ENCODE assay signal across 26 mouse cellular contexts in the genomic region with DNA sequence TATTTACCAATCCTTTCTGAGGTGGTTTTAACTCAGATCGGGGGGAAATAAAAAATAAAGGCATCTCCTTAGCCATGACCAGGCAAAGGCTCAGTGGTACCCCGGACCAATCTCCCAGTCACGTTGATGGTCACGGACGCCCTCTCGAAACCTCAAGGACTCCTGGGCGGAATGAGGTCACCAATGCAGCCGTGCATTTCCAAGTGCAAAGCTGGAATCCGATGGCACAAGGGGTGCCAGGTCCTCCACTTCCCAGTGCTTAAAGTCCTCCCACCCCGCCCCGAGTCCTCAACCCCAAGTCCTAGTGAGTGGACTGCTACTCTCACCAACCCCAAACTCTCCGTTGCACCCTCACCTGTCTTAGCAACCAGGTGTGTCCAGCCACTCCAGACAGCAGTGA. TPM values are rescaled to one million over a fixed set of nuclear protein-coding genes. Genes with fewer than 3 reads are reported as not detected.
DNase-seq lines count a peak whose midpoint lies in the region; ATAC-seq lines count a peak whose summit lies in the region.
"Had no signal": no experiment of that assay in that cellular context is flagged by ENCODE, and none has a peak within 500 bp of the region (broad histone marks: within the 10 kb centered on the region; RNA-seq: fewer than 3 reads in every experiment).

No protein-coding gene starts in this region.

- H3K4me1 ChIP-seq in intestine, embryonic 16.5 days (ENCODE audit: control insufficient read depth, insufficient read depth, low read length): no peaks in the 10 kb centered on the region
- H3K4me1 ChIP-seq: embryonic facial prominence, embryonic 12.5 days; hindbrain, embryonic 15.5 days; intestine, embryonic 15.5 days; limb, embryonic 12.5 days; midbrain, embryonic 13.5 days; neural tube, embryonic 12.5 days had no signal

- ATAC-seq in inflammation-experienced regulatory T-cells, adult 6 months: no peak
- no peak for ATAC-seq in intestine, embryonic 16.5 days
- ATAC-seq: CD4-positive, CD25-positive, alpha-beta regulatory T cell, adult 4 months; intestine, embryonic 15.5 days; liver, postnatal 0 days; midbrain, embryonic 13.5 days had no signal

- H3K27ac ChIP-seq in intestine, embryonic 16.5 days (ENCODE audit: low read length): no peak overlapping the region
- H3K27ac ChIP-seq: embryonic facial prominence, embryonic 12.5 days; heart, embryonic 10.5 days; hindbrain, embryonic 15.5 days; intestine, embryonic 15.5 days; limb, embryonic 12.5 days; midbrain, embryonic 13.5 days; neural tube, embryonic 12.5 days had no signal

- H3K9ac ChIP-seq in intestine, embryonic 16.5 days (ENCODE audit: low read depth, low read length): no peak overlapping the region
- H3K9ac ChIP-seq: embryonic facial prominence, embryonic 12.5 days; hindbrain, embryonic 15.5 days; intestine, embryonic 15.5 days; limb, embryonic 12.5 days; liver, postnatal 0 days; midbrain, embryonic 13.5 days; neural tube, embryonic 12.5 days had no signal

- H3K4me2 ChIP-seq in intestine, embryonic 16.5 days (ENCODE audit: low read depth, low read length): no peak overlapping the region
- H3K4me2 ChIP-seq: embryonic facial prominence, embryonic 12.5 days; hindbrain, embryonic 15.5 days; intestine, embryonic 15.5 days; limb, embryonic 12.5 days; liver, embryonic 11.5 days; midbrain, embryonic 13.5 days; neural tube, embryonic 12.5 days had no signal

- no peaks in the 10 kb centered on the region for H3K36me3 ChIP-seq in intestine, embryonic 16.5 days (ENCODE audit: control insufficient read depth, insufficient read depth, low read length)
- H3K36me3 ChIP-seq: embryonic facial prominence, embryonic 12.5 days; heart, embryonic 10.5 days; intestine, embryonic 15.5 days had no signal

- no peaks in the 10 kb centered on the region for H3K27me3 ChIP-seq in intestine, embryonic 16.5 days (replicated peaks; ENCODE audit: control insufficient read depth, insufficient read depth, low read length)
- H3K27me3 ChIP-seq: embryonic facial prominence, embryonic 12.5 days; hindbrain, embryonic 15.5 days; intestine, embryonic 15.5 days; limb, embryonic 12.5 days; megakaryocyte, embryonic 14.5 days; midbrain, embryonic 13.5 days; neural tube, embryonic 12.5 days had no signal

- 93% methylated on average over 12 of the region's 12 CpGs for WGBS in intestine, embryonic 16.5 days

- H3K4me3 ChIP-seq in intestine, embryonic 16.5 days (ENCODE audit: low read length): no peak overlapping the region
- H3K4me3 ChIP-seq: embryonic facial prominence, embryonic 12.5 days; heart, embryonic 10.5 days; hindbrain, embryonic 15.5 days; intestine, embryonic 15.5 days; limb, embryonic 12.5 days; megakaryocyte, embryonic 14.5 days; midbrain, embryonic 13.5 days; neural tube, embryonic 12.5 days had no signal

- no peaks in the 10 kb centered on the region for H3K9me3 ChIP-seq in intestine, embryonic 16.5 days (ENCODE audit: control insufficient read depth, low read length)
- H3K9me3 ChIP-seq: embryonic facial prominence, embryonic 12.5 days; heart, embryonic 10.5 days; hindbrain, embryonic 15.5 days; intestine, embryonic 15.5 days; limb, embryonic 12.5 days; megakaryocyte, embryonic 14.5 days; midbrain, embryonic 13.5 days; neural tube, embryonic 12.5 days had no signal

- DNase-seq in heart, adult 11 months: peak; percentile 89
- no peak for DNase-seq in heart, adult 9 months (ENCODE audit: low spot score in 2 of 2)
- DNase-seq in adrenal gland, adult 8-10 months: peak; percentile 56
- DNase-seq in lung, adult 18-20 months: peak; percentile 15 to 61
- peak; percentile 29 for DNase-seq in lung, postnatal 25 days (ENCODE audit: low spot score)
- DNase-seq in heart, adult 18-20 months: no peak
- DNase-seq: cerebellum, adult 18-20 months; gastrocnemius, postnatal 36 days; liver, postnatal 0 days; right cerebral cortex, postnatal 14 days; thymus, postnatal 14 days had no signal

RNA-seq across cellular contexts. Expression of a gene that starts 25.3 kb away (rescaled TPM):
- total RNA-seq in adrenal gland, adult 8-10 months (2022): 10 to 100 TPM; 29.2 to 47.3 (median 37.2) TPM
- 10 to 100 TPM; 17.1 to 20.4 (median 18.8) TPM for polyA plus RNA-seq in inflammation-experienced regulatory T-cells, adult 6 months (2017; shearing (Covaris generic))
- 14.6 and 14.7 TPM in 2 replicates for polyA plus RNA-seq in intestine, embryonic 16.5 days (2015; fragmentation: Nextera tagmentation; extraction: Ambion mirVana)
- total RNA-seq in heart, adult 18-20 months (2021): 1 to 10 TPM; 3.8 to 5.9 TPM

RNA-seq across cellular contexts. Expression of a gene that starts 58.1 kb away (rescaled TPM):
- total RNA-seq in adrenal gland, adult 8-10 months (2022): not detected
- 1 to 10 TPM in 2 of 3 experiments, not detected in 1; 1.5 to 1.7 TPM for polyA plus RNA-seq in inflammation-experienced regulatory T-cells, adult 6 months (2017; shearing (Covaris generic))
- 2.4 and 2.6 TPM in 2 replicates for polyA plus RNA-seq in intestine, embryonic 16.5 days (2015; fragmentation: Nextera tagmentation; extraction: Ambion mirVana)
- total RNA-seq in heart, adult 18-20 months (2021): not detected
- total RNA-seq: hematopoietic stem cell, adult 5-6 weeks had no signal
- polyA plus RNA-seq: limb, embryonic 12.5 days; liver, postnatal 0 days; spleen, adult 2 months; stomach, embryonic 14.5 days had no signal

Comparison
In these comparisons a context has a peak if more than half of its experiments do, and no peak if none do; other contexts are left out.
1. DNase-seq: peak in heart, adult 11 months (single experiment), adrenal gland, adult 8-10 months (single experiment), lung, adult 18-20 months (2 of 2) and lung, postnatal 25 days (single experiment); none in heart, adult 9 months (0 of 2) and heart, adult 18-20 months (0 of 2).
2. RNA of a gene that starts 25.3 kb away (total RNA-seq): 29.2 to 47.3 TPM in adrenal gland, adult 8-10 months; 3.8 to 5.9 TPM in heart, adult 18-20 months; every median in the first group is over 4 times any median in the second.